Mouse (Mus musculus): Measurements from ENCODE around the gene Usp17lc.
"Not testable (repeated sequence)": the region's sequence is repeated elsewhere in the genome, so short reads cannot be mapped to it uniquely, and the experiment has no call there.

The Usp17lc gene

DNA sequence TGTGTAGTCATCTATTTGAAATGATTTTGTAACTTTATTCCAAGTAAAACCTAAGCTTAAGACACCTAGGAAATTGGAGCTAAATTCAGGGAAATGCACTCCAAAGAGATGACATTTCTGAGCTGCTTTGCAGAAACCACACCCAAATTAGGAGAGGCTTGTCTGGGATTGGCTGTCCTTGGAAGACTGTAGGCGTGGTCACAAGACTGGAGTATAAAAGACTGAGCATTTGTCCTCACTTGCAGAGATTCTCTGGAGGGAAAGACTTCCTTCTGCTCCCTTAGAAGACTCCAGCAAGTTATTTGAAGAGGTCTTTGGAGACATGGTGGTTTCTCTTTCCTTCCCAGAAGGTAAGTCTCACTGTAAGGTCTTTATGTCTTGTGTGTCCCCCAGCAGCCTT, at the start of gene Usp17lc:
Gene Usp17lc, plus strand, starts transcription at position 301 of the 400 bp plus-strand sequence.
- in situ Hi-C loops (cut with MboI; ENCODE audit: low pct_unique_long_range_greater_than_20kb in 1 of 2, low sequenced_read_pairs in 2 of 2, unreplicated experiment in 1 of 2): not testable (repeated sequence)

DNA sequence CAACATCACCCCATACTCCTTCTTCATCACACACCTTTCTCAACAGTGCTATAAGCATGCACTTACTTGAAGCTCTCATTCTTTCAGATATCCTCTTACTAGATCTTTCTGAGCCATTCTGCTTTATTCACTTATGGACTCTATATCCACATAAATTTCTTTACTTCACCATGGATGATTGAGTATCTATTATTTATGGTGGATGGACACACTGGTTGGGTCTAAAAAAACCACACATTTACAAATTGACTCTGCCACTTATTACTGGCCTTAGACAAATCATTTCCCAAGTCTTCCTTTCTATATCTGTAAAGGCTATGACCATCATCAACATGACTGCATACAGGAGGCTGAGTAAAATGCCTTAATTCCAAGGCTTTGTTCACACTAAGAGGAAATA, 28.8 kb upstream of the Usp17lc start, which contains the start of gene Olfr603:
Gene Olfr603, minus strand, starts transcription at position 101 of the 400 bp plus-strand sequence.
- in situ Hi-C loops (cut with MboI; ENCODE audit: low pct_unique_long_range_greater_than_20kb in 1 of 2, low sequenced_read_pairs in 2 of 2, unreplicated experiment in 1 of 2): no loop called here

DNA sequence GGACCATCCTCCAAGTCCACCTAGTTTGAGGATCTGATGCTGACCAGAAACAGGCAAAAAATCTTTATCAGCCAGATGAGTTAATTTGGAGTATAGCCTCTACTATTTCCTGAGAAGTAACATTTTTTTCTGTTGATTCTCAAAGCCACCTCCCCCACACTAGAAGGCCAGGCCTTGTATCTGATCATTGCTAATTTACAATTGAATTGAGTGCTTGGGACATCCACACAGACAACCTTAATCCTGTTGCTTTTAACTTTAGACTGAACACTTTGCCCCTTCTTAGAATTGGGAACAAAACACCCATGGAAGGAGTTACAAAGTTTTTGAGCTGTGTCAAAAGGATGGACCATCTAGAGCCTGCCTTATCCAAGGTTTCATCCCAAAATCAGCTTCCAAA, 17.1 kb upstream of the Usp17lc start:
- in situ Hi-C loops (cut with MboI; ENCODE audit: low pct_unique_long_range_greater_than_20kb in 1 of 2, low sequenced_read_pairs in 2 of 2, unreplicated experiment in 1 of 2): no loop called here

DNA sequence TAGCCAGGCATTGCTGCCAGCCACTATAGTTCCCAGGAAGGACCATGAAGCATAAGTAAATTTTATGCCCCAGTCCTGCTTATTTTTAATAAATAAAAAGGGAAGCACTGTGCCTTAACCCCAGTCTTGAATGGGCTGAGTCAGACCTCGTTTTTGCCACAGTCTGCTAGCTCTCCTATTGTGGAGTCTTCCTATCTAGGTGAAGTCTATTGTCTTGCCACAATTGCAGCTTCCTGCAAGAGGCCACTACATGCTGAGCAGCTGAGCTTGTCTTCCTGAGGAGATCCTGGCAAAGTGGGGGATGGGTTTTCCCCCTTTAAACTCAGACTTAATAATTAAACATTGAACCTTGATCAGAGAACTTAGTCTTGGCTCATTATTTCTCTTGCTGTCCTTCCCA, 15.9 kb upstream of the Usp17lc start:
- in situ Hi-C loops (cut with MboI; ENCODE audit: low pct_unique_long_range_greater_than_20kb in 1 of 2, low sequenced_read_pairs in 2 of 2, unreplicated experiment in 1 of 2): no loop called here

DNA sequence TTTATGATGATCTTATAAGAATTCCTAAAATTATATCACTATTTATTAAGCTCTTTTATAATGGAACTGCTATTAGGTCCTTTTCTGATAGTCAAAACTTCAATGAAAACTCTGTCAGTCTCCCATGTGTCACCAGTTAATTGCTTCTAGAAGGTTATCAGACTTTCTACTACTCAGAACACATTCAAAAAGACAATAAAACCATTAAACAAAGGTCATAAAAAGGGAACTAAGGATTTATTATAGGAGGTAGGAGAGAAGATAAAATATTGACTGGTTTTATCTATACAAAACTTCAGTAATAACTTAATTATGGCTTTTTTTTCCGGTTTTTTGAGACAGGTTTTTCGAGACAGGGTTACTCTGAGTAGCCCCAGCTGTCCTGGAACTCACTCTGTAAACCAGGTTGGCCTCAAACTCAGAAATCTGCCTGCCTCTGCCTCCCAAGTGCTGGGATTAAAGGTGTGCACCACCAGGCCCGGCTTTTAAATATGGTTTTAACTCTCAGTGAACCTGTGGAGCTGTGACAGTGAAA, 8.3 kb upstream of the Usp17lc start:
- in situ Hi-C loops (cut with MboI; ENCODE audit: low pct_unique_long_range_greater_than_20kb in 1 of 2, low sequenced_read_pairs in 2 of 2, unreplicated experiment in 1 of 2): not testable (repeated sequence)

DNA sequence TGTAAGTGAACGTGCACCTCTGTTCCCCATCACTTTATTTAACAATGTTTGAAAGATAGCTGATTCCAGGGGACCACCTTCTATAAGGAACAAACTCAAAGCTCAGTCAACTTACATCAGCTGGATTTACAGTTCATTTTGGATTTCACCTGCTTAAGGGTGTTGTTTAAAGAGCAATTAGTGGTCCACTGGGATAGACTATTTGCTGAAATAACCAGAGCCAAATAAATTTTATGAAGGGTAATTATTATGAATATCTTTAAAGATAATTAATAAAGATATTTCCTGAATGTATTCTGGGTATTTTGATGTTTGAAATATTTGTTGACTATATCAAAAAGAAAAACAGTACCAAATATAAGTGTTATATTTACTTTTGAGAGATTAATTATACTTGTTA, 30.5 kb downstream of the Usp17lc start, which contains the start of gene Olfr605:
Gene Olfr605, minus strand, starts transcription at position 101 of the 400 bp plus-strand sequence.
- in situ Hi-C loops (cut with MboI; ENCODE audit: low pct_unique_long_range_greater_than_20kb in 1 of 2, low sequenced_read_pairs in 2 of 2, unreplicated experiment in 1 of 2): no loop called here

DNA sequence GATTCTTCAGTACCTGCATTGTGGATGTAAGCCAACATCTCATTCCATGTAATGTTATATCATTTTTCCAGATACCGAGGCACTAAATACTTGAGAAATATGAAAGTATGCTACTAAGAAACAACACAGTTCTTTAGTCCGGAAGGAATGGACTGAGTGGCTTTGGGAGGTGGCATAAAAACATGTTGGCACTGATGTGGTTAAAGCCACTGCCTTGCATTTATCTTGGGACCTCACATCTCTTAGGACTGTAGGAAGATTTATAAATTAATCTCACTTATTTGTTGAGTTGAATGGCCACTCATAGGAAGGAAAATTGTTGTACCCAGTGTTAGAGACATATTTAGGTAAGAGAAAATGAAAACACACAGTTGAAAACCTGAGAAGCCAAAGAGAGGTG, 33.9 kb downstream of the Usp17lc start, which contains the start of gene Olfr606:
Gene Olfr606, plus strand, starts transcription at position 301 of the 400 bp plus-strand sequence.
- in situ Hi-C loops (cut with MboI; ENCODE audit: low pct_unique_long_range_greater_than_20kb in 1 of 2, low sequenced_read_pairs in 2 of 2, unreplicated experiment in 1 of 2): no loop called here

DNA sequence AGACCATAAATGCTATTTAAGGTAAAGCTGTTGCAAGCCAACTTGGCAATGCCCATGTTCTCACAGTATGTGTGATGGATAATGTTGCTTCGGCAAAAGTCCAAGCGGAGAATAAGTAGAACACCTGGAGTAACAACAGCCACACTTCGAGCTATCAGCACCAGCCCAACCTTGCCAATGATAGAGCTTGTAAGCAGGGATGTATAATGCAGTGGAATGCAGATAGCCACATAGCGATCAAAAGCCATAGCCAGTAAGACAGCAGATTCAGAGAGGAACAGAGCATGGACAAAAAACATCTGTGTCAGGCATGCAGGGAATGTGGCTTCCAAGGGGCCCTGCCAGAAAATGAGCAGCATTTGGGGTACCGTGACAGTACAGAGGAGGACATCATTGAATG, 45.7 kb downstream of the Usp17lc start:
- in situ Hi-C loops (cut with MboI; ENCODE audit: low pct_unique_long_range_greater_than_20kb in 1 of 2, low sequenced_read_pairs in 2 of 2, unreplicated experiment in 1 of 2): no loop called here
